In the genomic region with DNA sequence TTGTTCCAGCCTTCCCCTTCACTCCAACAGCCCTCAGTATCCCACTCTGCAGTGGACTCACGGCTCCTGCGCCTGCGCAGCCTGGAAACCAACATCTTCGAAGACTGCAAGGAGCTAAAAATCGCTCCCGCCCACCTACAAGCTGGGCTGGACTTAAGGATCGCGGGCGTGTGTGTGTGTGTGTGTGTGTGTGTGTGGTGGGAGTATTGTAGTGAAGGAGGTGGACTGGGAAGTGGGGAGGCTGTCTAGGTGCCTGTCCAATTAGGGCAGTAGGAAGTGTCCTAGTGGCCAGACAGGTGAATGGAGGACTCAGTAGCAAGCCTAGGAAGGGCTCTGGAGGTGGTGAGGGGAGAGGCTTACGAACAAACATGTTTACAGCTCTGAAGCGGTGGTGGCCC, we compare ENCODE assay signal across 9 mouse cellular contexts. TPM values are rescaled to one million over a fixed set of nuclear protein-coding genes. Genes with fewer than 3 reads are reported as not detected.
DNase-seq lines count a peak whose midpoint lies in the region; ATAC-seq lines count a peak whose summit lies in the region.
"Had no signal": no experiment of that assay in that cellular context is flagged by ENCODE, and none has a peak within 500 bp of the region (broad histone marks: within the 10 kb centered on the region; RNA-seq: fewer than 3 reads in every experiment).

No protein-coding gene starts in this region.

- peaks cover 43% of the 10 kb centered on the region for H3K27me3 ChIP-seq in embryonic facial prominence, embryonic 11.5 days (ENCODE audit: control insufficient read depth, insufficient read depth, low read length)
- H3K27me3 ChIP-seq in intestine, embryonic 15.5 days (replicated peaks), result peaks cover 53% of the 10 kb centered on the region
- peaks cover 18% of the 10 kb centered on the region for H3K27me3 ChIP-seq in midbrain, embryonic 15.5 days (replicated peaks)

- 5% methylated on average over 11 of the region's 11 CpGs for WGBS in embryonic facial prominence, embryonic 11.5 days
- 3% methylated on average over 11 of the region's 11 CpGs for WGBS in intestine, embryonic 15.5 days
- 2% methylated on average over 11 of the region's 11 CpGs for WGBS in midbrain, embryonic 15.5 days

- H3K4me1 ChIP-seq in embryonic facial prominence, embryonic 11.5 days (ENCODE audit: control insufficient read depth, insufficient read depth, low read length), result peaks cover 4% of the 10 kb centered on the region
- H3K4me1 ChIP-seq in intestine, embryonic 15.5 days (replicated peaks), result peaks cover 21% of the 10 kb centered on the region
- peaks cover 35% of the 10 kb centered on the region for H3K4me1 ChIP-seq in midbrain, embryonic 15.5 days

- no peaks in the 10 kb centered on the region for H3K9me3 ChIP-seq in embryonic facial prominence, embryonic 11.5 days (replicated peaks; ENCODE audit: control insufficient read depth, low read length)
- no peaks in the 10 kb centered on the region for H3K9me3 ChIP-seq in intestine, embryonic 15.5 days
- H3K9me3 ChIP-seq in midbrain, embryonic 15.5 days, result no peaks in the 10 kb centered on the region

- no peak overlapping the region for H3K9ac ChIP-seq in embryonic facial prominence, embryonic 11.5 days (replicated peaks; ENCODE audit: low read length)
- no peak overlapping the region for H3K9ac ChIP-seq in intestine, embryonic 15.5 days
- peak overlapping the region; percentile 57 for H3K9ac ChIP-seq in midbrain, embryonic 15.5 days

- ATAC-seq in embryonic facial prominence, embryonic 11.5 days (replicated peaks; ENCODE audit: insufficient number of reproducible peaks, low FRiP score, low TSS enrichment, low read depth), result 0 out of 2 replicates have a peak, but pooled peaks have one; percentile 29
- ATAC-seq in intestine, embryonic 15.5 days, result peak; percentile 27; the same call in 1 of the 2 replicates
- peak; percentile 70 for ATAC-seq in midbrain, embryonic 15.5 days (replicated peaks)
- no peak for ATAC-seq in CD4-positive, CD25-positive, alpha-beta regulatory T cell, adult 4 months

- no peak overlapping the region for H3K27ac ChIP-seq in embryonic facial prominence, embryonic 11.5 days (replicated peaks; ENCODE audit: low read depth, low read length)
- no peak overlapping the region for H3K27ac ChIP-seq in intestine, embryonic 15.5 days
- H3K27ac ChIP-seq in midbrain, embryonic 15.5 days, result peak overlapping the region; percentile 80

- DNase-seq in left cerebral cortex, adult 18-20 months (ENCODE audit: low spot score in 2 of 2), result peak; percentile 79 to 87
- DNase-seq in left cerebral cortex, adult 11 months (ENCODE audit: low spot score), result no peak
- DNase-seq in embryonic facial prominence, embryonic 11.5 days (ENCODE audit: low spot score), result no peak
- DNase-seq in Muller cell, postnatal 12 days (ENCODE audit: inconsistent ontology term), result no peak
- no peak for DNase-seq in gastrocnemius, adult 18-20 months (ENCODE audit: low spot score)

- H3K36me3 ChIP-seq in embryonic facial prominence, embryonic 11.5 days (replicated peaks; ENCODE audit: control insufficient read depth, insufficient read depth, low read depth, low read length), result no peaks in the 10 kb centered on the region
- no peaks in the 10 kb centered on the region for H3K36me3 ChIP-seq in intestine, embryonic 15.5 days
- H3K36me3 ChIP-seq in midbrain, embryonic 15.5 days (replicated peaks), result no peaks in the 10 kb centered on the region

- peak overlapping the region; percentile 85 for H3K4me2 ChIP-seq in embryonic facial prominence, embryonic 11.5 days (ENCODE audit: low read depth, low read length)
- H3K4me2 ChIP-seq in intestine, embryonic 15.5 days (replicated peaks), result peak overlapping the region; percentile 74; the same call in 1 of the 2 replicates
- H3K4me2 ChIP-seq in midbrain, embryonic 15.5 days, result peak overlapping the region; percentile 64

- no peak overlapping the region for H3K4me3 ChIP-seq in embryonic facial prominence, embryonic 11.5 days (ENCODE audit: low read depth, low read length)
- no peak overlapping the region for H3K4me3 ChIP-seq in intestine, embryonic 15.5 days (replicated peaks)
- H3K4me3 ChIP-seq in midbrain, embryonic 15.5 days, result peak overlapping the region; percentile 66

RNA-seq across cellular contexts. Expression of a gene that starts 1.6 kb away (rescaled TPM):
- 1 to 10 TPM in 1 of 2 experiments, under 1 TPM in 1; 0.91 to 1.3 TPM for total RNA-seq in left cerebral cortex, adult 18-20 months (2021)
- polyA plus RNA-seq in embryonic facial prominence, embryonic 11.5 days (2014; fragmentation: Nextera tagmentation; extraction: Ambion mirVana), result not detected in 2 replicates
- polyA plus RNA-seq in intestine, embryonic 15.5 days (2015; fragmentation: Nextera tagmentation; extraction: Ambion mirVana), result 0.31 and 0.51 TPM in 2 replicates
- 2.8 and 3.4 TPM in 2 replicates for polyA plus RNA-seq in midbrain, embryonic 15.5 days (2015; fragmentation: Nextera tagmentation; extraction: Ambion mirVana)
- not detected for polyA plus RNA-seq in CD4-positive, CD25-positive, alpha-beta regulatory T cell, adult 4 months (2017; shearing (Covaris generic))
- not detected for total RNA-seq in gastrocnemius, adult 18-20 months (2021)

RNA-seq across cellular contexts. Expression of a gene that starts 8.1 kb away (rescaled TPM):
- 10 to 100 TPM; 75.6 to 83.6 TPM for total RNA-seq in left cerebral cortex, adult 18-20 months (2021)
- 2.8 and 3.9 TPM in 2 replicates for polyA plus RNA-seq in embryonic facial prominence, embryonic 11.5 days (2014; fragmentation: Nextera tagmentation; extraction: Ambion mirVana)
- polyA plus RNA-seq in intestine, embryonic 15.5 days (2015; fragmentation: Nextera tagmentation; extraction: Ambion mirVana), result 1.6 TPM in 2 replicates
- polyA plus RNA-seq in midbrain, embryonic 15.5 days (2015; fragmentation: Nextera tagmentation; extraction: Ambion mirVana), result 76.2 and 84.8 TPM in 2 replicates
- 1 to 10 TPM; 1.2 to 1.3 TPM for polyA plus RNA-seq in CD4-positive, CD25-positive, alpha-beta regulatory T cell, adult 4 months (2017; shearing (Covaris generic))
- total RNA-seq in gastrocnemius, adult 18-20 months (2021), result under 1 TPM in 1 of 2 experiments, not detected in 1; 0.07 TPM

RNA-seq across cellular contexts. Expression of a gene that starts 24.0 kb away (rescaled TPM):
- total RNA-seq in left cerebral cortex, adult 18-20 months (2021), result not detected
- not detected in 2 replicates for polyA plus RNA-seq in embryonic facial prominence, embryonic 11.5 days (2014; fragmentation: Nextera tagmentation; extraction: Ambion mirVana)
- not detected in 2 replicates for polyA plus RNA-seq in intestine, embryonic 15.5 days (2015; fragmentation: Nextera tagmentation; extraction: Ambion mirVana)
- polyA plus RNA-seq in midbrain, embryonic 15.5 days (2015; fragmentation: Nextera tagmentation; extraction: Ambion mirVana), result not detected in 2 replicates
- polyA plus RNA-seq in CD4-positive, CD25-positive, alpha-beta regulatory T cell, adult 4 months (2017; shearing (Covaris generic)), result not detected
- total RNA-seq in gastrocnemius, adult 18-20 months (2021), result not detected
- total RNA-seq: layer of hippocampus, postnatal 25 days had no signal

RNA-seq across cellular contexts. Expression of a gene that starts 24.2 kb away (rescaled TPM):
- 100 to 1,000 TPM; 338 to 344 TPM for total RNA-seq in left cerebral cortex, adult 18-20 months (2021)
- polyA plus RNA-seq in embryonic facial prominence, embryonic 11.5 days (2014; fragmentation: Nextera tagmentation; extraction: Ambion mirVana), result 1,219 and 1,316 TPM in 2 replicates
- 581 and 615 TPM in 2 replicates for polyA plus RNA-seq in intestine, embryonic 15.5 days (2015; fragmentation: Nextera tagmentation; extraction: Ambion mirVana)
- 1,276 and 1,344 TPM in 2 replicates for polyA plus RNA-seq in midbrain, embryonic 15.5 days (2015; fragmentation: Nextera tagmentation; extraction: Ambion mirVana)
- polyA plus RNA-seq in CD4-positive, CD25-positive, alpha-beta regulatory T cell, adult 4 months (2017; shearing (Covaris generic)), result 100 to 1,000 TPM; 213 to 298 TPM
- total RNA-seq in gastrocnemius, adult 18-20 months (2021), result 100 to 1,000 TPM; 193 to 200 TPM

RNA-seq across cellular contexts. Expression of a gene that starts 24.3 kb away (rescaled TPM):
- 10 to 100 TPM; 45.8 to 59.8 TPM for total RNA-seq in left cerebral cortex, adult 18-20 months (2021)
- 109 and 137 TPM in 2 replicates for polyA plus RNA-seq in embryonic facial prominence, embryonic 11.5 days (2014; fragmentation: Nextera tagmentation; extraction: Ambion mirVana)
- 116 and 117 TPM in 2 replicates for polyA plus RNA-seq in intestine, embryonic 15.5 days (2015; fragmentation: Nextera tagmentation; extraction: Ambion mirVana)
- 54.2 and 54.7 TPM in 2 replicates for polyA plus RNA-seq in midbrain, embryonic 15.5 days (2015; fragmentation: Nextera tagmentation; extraction: Ambion mirVana)
- 100 to 1,000 TPM in 1 of 2 experiments, 10 to 100 TPM in 1; 78.9 to 109 TPM for polyA plus RNA-seq in CD4-positive, CD25-positive, alpha-beta regulatory T cell, adult 4 months (2017; shearing (Covaris generic))
- total RNA-seq in gastrocnemius, adult 18-20 months (2021), result 10 to 100 TPM; 21.1 to 21.7 TPM

Comparison
In these comparisons a context has a peak if more than half of its experiments do, and no peak if none do; other contexts are left out.
1. DNase-seq: peak in left cerebral cortex, adult 18-20 months (2 of 2); none in left cerebral cortex, adult 11 months (single experiment), embryonic facial prominence, embryonic 11.5 days (single experiment), Muller cell, postnatal 12 days (single experiment) and gastrocnemius, adult 18-20 months (single experiment).
2. RNA of a gene that starts 8.1 kb away (polyA plus RNA-seq): 76.2 to 84.8 TPM in midbrain, embryonic 15.5 days; 2.8 to 3.9 TPM in embryonic facial prominence, embryonic 11.5 days, 1.6 TPM in intestine, embryonic 15.5 days and 1.2 to 1.3 TPM in CD4-positive, CD25-positive, alpha-beta regulatory T cell, adult 4 months; every median in the first group is over 10 times any median in the second.
3. Peak in every context shown above with its lines, with median percentiles within 50 percentile points of each other: H3K4me2 ChIP-seq.